Mouse (Mus musculus): ENCODE results near the gene Gm5269. TPM values are rescaled to one million over a fixed set of nuclear protein-coding genes. Genes with fewer than 3 reads are reported as not detected.

The Gm5269 gene
- total RNA-seq, 2 experiments from 2014 or later = not detected

- Histone ChIP-seq H3K4me3 (no peak overlapping the region), H3K27ac (no peak overlapping the region)
- no peak for DNase-seq (ENCODE audit: extremely low spot score in 1 of 2, low spot score in 2 of 2)
- TF ChIP-seq CTCF (IDR thresholded peaks at IDR 0.05) = no peak
- intact Hi-C loops (cut with DNase I) = no loop called here
Observed at GRCm38 (mm10) chr1:45845466-45845865, 44.6 kb downstream of the Gm5269 start.

Other genes starting within 250 kb of the Gm5269 start
- gene Wdr75, start 95.1 kb downstream of the Gm5269 start, total RNA-seq (2021) = 10 to 100 TPM; 36.9 to 43.2 TPM
- 1 to 10 TPM; 7.0 to 9.8 TPM for gene Slc40a1, start 36.2 kb upstream of the Gm5269 start, total RNA-seq (2021)
- gene Dnah7b, start 176.0 kb upstream of the Gm5269 start, total RNA-seq (2021) = 1 to 10 TPM; 1.3 to 1.8 TPM

Measured in left cerebral cortex, adult 2 months (tissue).